Mouse (Mus musculus) hindbrain, embryonic 10.5 days (tissue): Measurements from ENCODE around the gene Ccne1. TPM values are rescaled to one million over a fixed set of nuclear protein-coding genes. Genes with fewer than 3 reads are reported as not detected.

Experiments
- DNase-seq: peaks from one replicate; pipeline ENCODE4 v3.0.0-alpha.2; 2017; ENCODE audit warnings: low spot score
- H3K27ac ChIP-seq: fragments of 300-500 bp; sonication (generic); 2 replicates; pipeline ENCODE4 v1.5.1; 2016; ENCODE audit warnings: mild to moderate bottlenecking, moderate library complexity
- H3K27me3 ChIP-seq: fragments of 300-500 bp; sonication (generic); 2 replicates; pipeline ENCODE4 v1.6.1; 2016; ENCODE audit warnings: mild to moderate bottlenecking; ENCODE audit not compliant: poor library complexity, insufficient read depth, severe bottlenecking
- H3K36me3 ChIP-seq: fragments of 300-500 bp; sonication (generic); 2 replicates; pipeline ENCODE4 v1.6.1; 2016; ENCODE audit warnings: mild to moderate bottlenecking, moderate library complexity
- H3K4me1 ChIP-seq: fragments of 300-500 bp; sonication (generic); replicated peaks from 2 replicates; pipeline ENCODE4 v1.6.1; 2016; ENCODE audit warnings: mild to moderate bottlenecking
- H3K4me3 ChIP-seq: fragments of 300-500 bp; sonication (generic); 2 replicates; pipeline ENCODE4 v1.5.1; 2016; ENCODE audit warnings: mild to moderate bottlenecking, moderate library complexity
- H3K9me3 ChIP-seq: fragments of 300-500 bp; sonication (generic); 2 replicates; pipeline ENCODE4 v1.6.1; 2016; ENCODE audit warnings: mild to moderate bottlenecking, moderate library complexity
- WGBS: fragments of 180-500 bp; shearing (Covaris S2); methylation state at CpG from one replicate; pipeline ENCODE4 v1.1.7; 2016; 5-methylcytosine and 5-hydroxymethylcytosine counted together
- polyA plus RNA-seq: library from polyadenylated mRNA; unstranded; fragments of >200 nt; fragmentation: Nextera tagmentation; extraction: Ambion mirVana; gene quantifications from 2 replicates; pipeline ENCODE4 v1.2.1, GENCODE M21; 2016

Ccne1 gene
- polyA plus RNA-seq, 1 experiment from 2014 or later, result 66.1 TPM

- Histone ChIP-seq H3K4me1 (peaks cover 22% of the 10 kb centered on the region), H3K4me3 (no peak overlapping the region), H3K9me3 (no peaks in the 10 kb centered on the region), H3K27me3 (peaks cover 22% of the 10 kb centered on the region), H3K27ac (no peak overlapping the region), H3K36me3 (no peaks in the 10 kb centered on the region)
- WGBS, result 87% methylated on average over 8 of the region's 8 CpGs
- no peak for DNase-seq
These were observed 19.5 kb downstream of the Ccne1 start for GRCm38 (mm10) chr7:38087856-38088255.

GRCm38 (mm10) chr7:38086401-38086800 lies 20.9 kb downstream of the Ccne1 start:
- Histone ChIP-seq H3K4me3 (no peak overlapping the region), H3K36me3 (no peaks in the 10 kb centered on the region), H3K27me3 (peaks cover 22% of the 10 kb centered on the region), H3K4me1 (peaks cover 22% of the 10 kb centered on the region), H3K9me3 (no peaks in the 10 kb centered on the region), H3K27ac (no peak overlapping the region)
- WGBS, result 40% methylated on average over 8 of the region's 8 CpGs
- DNase-seq, result no peak

- H3K27me3 ChIP-seq, result peaks cover 22% of the 10 kb centered on the region
- peaks cover 22% of the 10 kb centered on the region for H3K4me1 ChIP-seq
- H3K36me3 ChIP-seq, result no peaks in the 10 kb centered on the region
- H3K9me3 ChIP-seq, result no peaks in the 10 kb centered on the region
- H3K27ac ChIP-seq, result peak overlapping the region; percentile 31; the same call in 1 of the 2 replicates
- peak; percentile 59 for DNase-seq
- H3K4me3 ChIP-seq, result peak overlapping the region; percentile 50
- WGBS, result under 1% methylated on average over 35 of the region's 35 CpGs
These were observed 21.6 kb downstream of the Ccne1 start for GRCm38 (mm10) chr7:38085573-38086211.

GRCm38 (mm10) chr7:38084778-38085572 lies 22.4 kb downstream of the Ccne1 start:
- peaks cover 22% of the 10 kb centered on the region for H3K27me3 ChIP-seq
- peak overlapping the region; percentile 50 for H3K4me3 ChIP-seq
- H3K36me3 ChIP-seq, result no peaks in the 10 kb centered on the region
- H3K27ac ChIP-seq, result peak overlapping the region; percentile 69
- no peaks in the 10 kb centered on the region for H3K9me3 ChIP-seq
- WGBS, result under 1% methylated on average over 65 of the region's 65 CpGs
- peaks cover 22% of the 10 kb centered on the region for H3K4me1 ChIP-seq
- DNase-seq, result peak; percentile 99

- no peaks in the 10 kb centered on the region for H3K36me3 ChIP-seq
These were observed 24.4 kb downstream of the Ccne1 start for GRCm38 (mm10) chr7:38082971-38083370.

GRCm38 (mm10) chr7:38077189-38077588 lies 30.1 kb downstream of the Ccne1 start:
- Histone ChIP-seq H3K27me3 (0 out of 2 replicates have a peak, but pooled peaks cover 6% of the 10 kb centered on the region), H3K27ac (no peak overlapping the region), H3K4me3 (no peak overlapping the region), H3K9me3 (no peaks in the 10 kb centered on the region), H3K4me1 (peaks cover 24% of the 10 kb centered on the region), H3K36me3 (no peaks in the 10 kb centered on the region)
- DNase-seq, result no peak
- 78% methylated on average over 7 of the region's 7 CpGs for WGBS

More at GRCm38 (mm10) chr7:38082971-38083370, 24.4 kb downstream of the Ccne1 start:
- H3K4me1 ChIP-seq, result peaks cover 22% of the 10 kb centered on the region
- no peak for DNase-seq
- H3K9me3 ChIP-seq, result no peaks in the 10 kb centered on the region
- peaks cover 22% of the 10 kb centered on the region for H3K27me3 ChIP-seq
- no peak overlapping the region for H3K27ac ChIP-seq
- H3K4me3 ChIP-seq, result no peak overlapping the region

- H3K4me1 ChIP-seq, result peaks cover 24% of the 10 kb centered on the region
- DNase-seq, result peak; percentile 38
- 52% methylated on average over 6 of the region's 6 CpGs for WGBS
- H3K9me3 ChIP-seq, result no peaks in the 10 kb centered on the region
- no peak overlapping the region for H3K4me3 ChIP-seq
- H3K27me3 ChIP-seq, result 0 out of 2 replicates have a peak, but pooled peaks cover 6% of the 10 kb centered on the region
- H3K36me3 ChIP-seq, result no peaks in the 10 kb centered on the region
- no peak overlapping the region for H3K27ac ChIP-seq
These were observed 31.8 kb downstream of the Ccne1 start for GRCm38 (mm10) chr7:38075487-38075886.

- Histone ChIP-seq H3K27ac (peak overlapping the region; percentile 72), H3K36me3 (no peaks in the 10 kb centered on the region), H3K4me1 (peaks cover 24% of the 10 kb centered on the region), H3K4me3 (peak overlapping the region; percentile 41), H3K27me3 (0 out of 2 replicates have a peak, but pooled peaks cover 6% of the 10 kb centered on the region), H3K9me3 (no peaks in the 10 kb centered on the region)
- no peak for DNase-seq
- WGBS, result 43% methylated on average over 10 of the region's 10 CpGs
These were observed 32.4 kb downstream of the Ccne1 start for GRCm38 (mm10) chr7:38074920-38075319.

GRCm38 (mm10) chr7:38074514-38074913 lies 32.8 kb downstream of the Ccne1 start:
- Histone ChIP-seq H3K27ac (peak overlapping the region; percentile 72), H3K27me3 (0 out of 2 replicates have a peak, but pooled peaks cover 6% of the 10 kb centered on the region), H3K9me3 (no peaks in the 10 kb centered on the region), H3K4me3 (peak overlapping the region; percentile 41), H3K4me1 (peaks cover 24% of the 10 kb centered on the region), H3K36me3 (no peaks in the 10 kb centered on the region)
- WGBS, result 1% methylated on average over 14 of the region's 14 CpGs
- DNase-seq, result peak; percentile 63

GRCm38 (mm10) chr7:38073782-38074181 lies 33.6 kb downstream of the Ccne1 start:
- peak overlapping the region; percentile 41; the same call in 1 of the 2 replicates for H3K4me3 ChIP-seq
- 0 out of 2 replicates have a peak, but pooled peaks cover 6% of the 10 kb centered on the region for H3K27me3 ChIP-seq
- WGBS, result 17% methylated on average over 3 of the region's 3 CpGs
- peaks cover 24% of the 10 kb centered on the region for H3K4me1 ChIP-seq
- no peaks in the 10 kb centered on the region for H3K9me3 ChIP-seq
- no peaks in the 10 kb centered on the region for H3K36me3 ChIP-seq
- peak overlapping the region; percentile 50; the same call in 1 of the 2 replicates for H3K27ac ChIP-seq
- peak; percentile 46 for DNase-seq

GRCm38 (mm10) chr7:38071065-38071464 lies 36.3 kb downstream of the Ccne1 start:
- Histone ChIP-seq H3K27me3 (0 out of 2 replicates have a peak, but pooled peaks cover 6% of the 10 kb centered on the region), H3K36me3 (no peaks in the 10 kb centered on the region), H3K9me3 (no peaks in the 10 kb centered on the region), H3K27ac (no peak overlapping the region), H3K4me3 (no peak overlapping the region), H3K4me1 (peaks cover 24% of the 10 kb centered on the region)
- no peak for DNase-seq
- 78% methylated on average over 5 of the region's 5 CpGs for WGBS

GRCm38 (mm10) chr7:38070663-38071062 lies 36.7 kb downstream of the Ccne1 start:
- Histone ChIP-seq H3K27ac (no peak overlapping the region), H3K4me1 (peaks cover 23% of the 10 kb centered on the region), H3K36me3 (no peaks in the 10 kb centered on the region), H3K27me3 (0 out of 2 replicates have a peak, but pooled peaks cover 5% of the 10 kb centered on the region), H3K4me3 (no peak overlapping the region), H3K9me3 (no peaks in the 10 kb centered on the region)
- no peak for DNase-seq
- WGBS, result 56% methylated on average over 2 of the region's 2 CpGs

GRCm38 (mm10) chr7:38064431-38064830 lies 42.9 kb downstream of the Ccne1 start:
- 43% methylated on average over 4 of the region's 4 CpGs for WGBS
- peaks cover 13% of the 10 kb centered on the region for H3K4me1 ChIP-seq
- H3K9me3 ChIP-seq, result no peaks in the 10 kb centered on the region
- H3K27ac ChIP-seq, result no peak overlapping the region
- no peak for DNase-seq
- no peaks in the 10 kb centered on the region for H3K36me3 ChIP-seq
- no peak overlapping the region for H3K4me3 ChIP-seq
- peaks cover 5% of the 10 kb centered on the region; the same call in 1 of the 2 replicates for H3K27me3 ChIP-seq
